Mouse (Mus musculus) inflammation-experienced regulatory T-cells (primary cell): Measurements from ENCODE around the gene Gm17019. TPM values are rescaled to one million over a fixed set of nuclear protein-coding genes. Genes with fewer than 3 reads are reported as not detected.

Source experiments
- polyA plus RNA-seq, 2 experiments: library from polyadenylated mRNA; unstranded; fragments of 100-300 nt; shearing (Covaris generic); gene quantifications; one replicate each; pipeline ENCODE4 v1.2.1; 2017

The Gm17019 gene
- polyA plus RNA-seq: not detected

GRCm38 (mm10) chr5:15032898-15033297 is at the start of gene Gm17019:
Gene Gm17019, minus strand, starts transcription at chr5:15032998.

Other genes with a start within 250 kb of the Gm17019 start
- 1 to 10 TPM in 1 of 2 experiments, not detected in 1; 2.1 TPM for gene Gm9758, start 118.1 kb downstream of the Gm17019 start, polyA plus RNA-seq
- under 1 TPM in 1 of 2 experiments, not detected in 1; 0.50 TPM for gene Speer4e, start 94.6 kb downstream of the Gm17019 start, polyA plus RNA-seq
- gene Gm10354, start 54.1 kb downstream of the Gm17019 start, polyA plus RNA-seq: not detected